Mouse (Mus musculus) kidney, postnatal 25 days (tissue): ENCODE results near the gene Hyal3.

Experiments used
- DNase-seq, 2 experiments: peaks; one replicate each; pipeline ENCODE4 v3.0.0; 2021; ENCODE audit warnings: mixed read lengths in 2 of 2

Hyal3 gene

DNA sequence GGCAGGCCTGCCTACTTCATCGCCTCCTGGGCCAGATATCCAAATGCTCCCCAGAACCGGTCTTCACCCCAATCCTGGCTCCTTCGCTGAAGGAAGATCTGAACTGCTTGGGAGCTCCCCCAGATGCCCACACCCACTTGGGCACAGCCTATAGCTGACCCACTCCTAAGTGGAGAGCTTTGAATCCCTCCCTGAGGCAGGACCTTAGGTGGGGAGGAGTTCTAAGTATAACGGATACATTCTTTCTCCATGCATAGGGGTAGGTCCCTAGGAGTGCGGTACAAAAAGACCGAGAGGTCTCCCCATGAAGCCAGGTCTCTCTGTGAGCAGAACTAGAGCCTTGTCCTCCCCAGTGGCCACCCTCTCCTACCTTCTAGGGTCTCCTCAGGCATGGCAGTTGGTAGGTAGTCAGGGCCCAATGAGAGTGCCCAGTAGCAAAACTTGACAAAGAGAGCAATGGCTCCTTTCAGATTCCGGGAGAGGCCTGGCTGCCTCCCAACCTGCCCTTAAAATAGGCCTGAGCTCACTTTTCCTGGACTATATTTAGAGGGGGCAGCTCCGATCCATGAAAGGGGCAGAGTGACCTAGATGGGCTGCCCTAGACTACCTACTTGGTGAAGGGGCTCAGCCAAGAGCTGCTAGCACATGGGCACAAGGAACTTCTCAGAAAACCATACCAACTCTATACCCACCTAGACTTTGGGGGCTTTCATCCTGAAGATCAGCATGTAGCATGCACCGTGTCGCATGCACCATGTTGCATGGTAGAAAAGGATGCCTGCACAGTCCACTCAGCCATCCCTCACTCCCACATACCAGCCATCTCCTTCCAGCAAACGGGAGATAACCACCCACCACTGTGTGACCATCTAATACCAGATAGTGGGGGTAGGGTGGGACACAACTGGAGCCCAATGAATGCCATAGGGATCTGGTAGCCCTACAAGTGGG, 16.3 kb downstream of the Hyal3 start:
- DNase-seq, result peak; percentile 48 to 58

DNA sequence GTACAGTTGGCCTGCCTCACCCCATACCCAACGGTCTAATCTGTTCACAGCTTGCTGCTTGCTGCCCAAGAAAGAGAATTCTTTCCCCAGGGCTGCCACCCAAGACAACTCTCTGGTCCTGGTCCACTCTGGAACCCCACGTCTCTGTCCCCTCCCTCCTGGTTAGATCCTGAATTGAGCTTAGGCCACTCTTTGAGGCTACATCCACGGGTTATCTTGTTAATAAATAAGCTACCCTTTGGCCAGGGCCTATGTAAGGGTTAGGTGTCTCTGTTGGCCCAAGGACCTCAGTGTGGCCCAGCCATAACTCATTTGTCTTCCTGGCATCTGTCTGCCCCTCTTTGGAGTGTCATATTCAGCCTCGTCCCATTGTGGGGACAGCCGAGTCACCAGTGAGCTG, 17.8 kb downstream of the Hyal3 start:
- peak; percentile 40 to 76 for DNase-seq

GRCm38 (mm10) chr9:107599433-107599832, 18.8 kb downstream of the Hyal3 start:
- peak in 1 of 2 experiments; percentile 66 for DNase-seq

DNA sequence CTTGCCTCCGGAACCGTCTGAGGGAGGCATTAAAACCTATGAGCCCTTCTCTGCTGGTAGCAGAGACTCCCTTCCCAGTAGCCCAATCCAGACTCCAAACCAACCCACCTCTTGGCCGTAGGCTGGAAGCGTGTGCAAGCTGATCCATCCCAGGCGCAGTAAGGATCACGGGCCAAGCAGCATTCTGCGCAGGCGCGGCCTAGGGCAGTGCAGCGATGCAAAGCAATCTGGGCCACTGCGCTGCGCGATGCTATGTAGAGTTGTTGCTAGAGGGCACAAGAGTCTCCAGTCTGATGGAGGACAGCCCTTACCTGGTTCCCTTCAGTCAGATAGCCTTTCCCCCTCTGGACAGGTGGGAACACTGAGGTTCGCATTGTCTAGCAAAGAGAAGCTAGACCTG, 19.2 kb downstream of the Hyal3 start:
- peak; percentile 49 to 66 for DNase-seq

- peak; percentile 52 to 80 for DNase-seq
These were observed 20.1 kb downstream of the Hyal3 start for GRCm38 (mm10) chr9:107600745-107601144.

DNA sequence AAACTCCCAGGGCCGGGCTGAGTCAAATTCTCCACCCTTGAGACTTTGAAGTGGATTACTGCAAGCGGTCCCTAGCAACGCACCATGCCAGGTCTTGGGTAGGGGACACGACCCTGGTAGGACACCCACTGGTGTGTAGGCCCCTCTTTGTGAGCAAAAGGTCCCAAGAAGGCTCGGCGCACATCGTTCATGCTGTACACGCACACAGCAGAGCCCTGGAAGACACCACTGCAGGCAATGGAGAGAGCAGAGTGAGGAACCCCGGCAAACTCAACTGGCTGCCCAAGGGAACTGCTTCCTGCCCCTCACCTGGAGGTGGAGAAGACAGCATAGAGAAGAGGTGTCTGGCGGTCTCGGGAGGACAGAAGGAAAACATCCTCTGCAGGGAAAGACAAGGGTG, 20.7 kb downstream of the Hyal3 start:
- no peak for DNase-seq

- DNase-seq, result peak; percentile 90 to 96
These were observed 21.5 kb downstream of the Hyal3 start for GRCm38 (mm10) chr9:107602068-107602648.

GRCm38 (mm10) chr9:107603251-107603650, 22.6 kb downstream of the Hyal3 start:
- no peak for DNase-seq

DNA sequence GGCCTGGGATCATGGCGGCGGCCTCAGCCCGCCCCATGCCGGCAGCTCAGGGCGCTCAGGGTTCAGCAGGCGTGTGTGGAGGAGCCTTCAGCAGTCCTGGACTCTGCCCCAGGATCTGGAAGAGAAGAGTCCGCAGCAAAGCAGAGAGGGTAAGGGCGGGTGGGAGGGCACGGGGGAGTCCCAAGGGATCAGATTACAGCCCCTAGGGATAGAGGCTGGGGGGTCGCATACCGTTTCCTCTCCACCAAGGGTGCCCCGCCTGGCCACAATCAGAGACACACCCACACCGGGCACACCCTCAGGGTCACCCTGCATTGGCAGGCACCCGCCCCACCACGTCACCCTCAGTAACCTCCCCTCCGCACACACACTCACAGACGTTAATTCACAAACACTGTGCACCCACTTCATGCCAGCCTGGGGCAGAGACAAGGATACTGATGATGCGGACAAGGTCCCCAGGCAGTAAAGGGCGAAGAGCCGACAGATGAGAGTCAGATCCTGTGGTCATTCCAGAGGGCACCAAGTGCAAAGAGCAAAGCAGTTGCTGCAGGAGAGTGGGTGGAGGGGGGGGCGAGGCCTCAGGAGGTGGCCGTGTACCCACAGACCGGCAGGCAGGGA, 24.5 kb downstream of the Hyal3 start:
- DNase-seq, result peak; percentile 63 to 90

- DNase-seq, result peak; percentile 68 to 88
These were observed 26.0 kb downstream of the Hyal3 start for GRCm38 (mm10) chr9:107606591-107606990.

- DNase-seq, result peak in 1 of 2 experiments; percentile 71
These were observed 26.4 kb downstream of the Hyal3 start for GRCm38 (mm10) chr9:107607036-107607435.

GRCm38 (mm10) chr9:107607653-107608245, 27.1 kb downstream of the Hyal3 start:
- DNase-seq, result peak; percentile 45 to 69

GRCm38 (mm10) chr9:107608741-107609432, 28.3 kb downstream of the Hyal3 start, which contains the start of gene Sema3b:
Sema3b (minus strand) TSS chr9:107609229.
- peak; percentile 61 to 86 for DNase-seq

DNA sequence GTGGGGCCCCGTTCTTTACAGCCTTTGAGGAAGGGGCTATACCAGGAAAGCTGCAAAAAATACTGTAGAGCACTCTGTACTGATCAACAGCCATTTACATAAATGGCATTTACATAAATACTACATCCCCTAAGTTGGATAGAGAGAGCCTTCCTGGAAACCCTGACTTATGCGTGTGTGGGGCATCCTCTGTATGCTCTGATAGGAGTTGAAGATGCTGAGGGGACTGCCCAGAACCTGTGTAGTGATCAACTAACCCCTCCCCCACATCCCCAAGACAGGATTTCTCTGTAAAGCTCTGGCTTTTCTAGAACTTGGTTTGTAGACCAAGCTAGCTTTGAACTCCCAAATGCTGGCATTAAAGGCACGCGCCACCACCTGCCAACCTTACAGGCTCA, 28.8 kb downstream of the Hyal3 start:
- DNase-seq, result no peak

DNA sequence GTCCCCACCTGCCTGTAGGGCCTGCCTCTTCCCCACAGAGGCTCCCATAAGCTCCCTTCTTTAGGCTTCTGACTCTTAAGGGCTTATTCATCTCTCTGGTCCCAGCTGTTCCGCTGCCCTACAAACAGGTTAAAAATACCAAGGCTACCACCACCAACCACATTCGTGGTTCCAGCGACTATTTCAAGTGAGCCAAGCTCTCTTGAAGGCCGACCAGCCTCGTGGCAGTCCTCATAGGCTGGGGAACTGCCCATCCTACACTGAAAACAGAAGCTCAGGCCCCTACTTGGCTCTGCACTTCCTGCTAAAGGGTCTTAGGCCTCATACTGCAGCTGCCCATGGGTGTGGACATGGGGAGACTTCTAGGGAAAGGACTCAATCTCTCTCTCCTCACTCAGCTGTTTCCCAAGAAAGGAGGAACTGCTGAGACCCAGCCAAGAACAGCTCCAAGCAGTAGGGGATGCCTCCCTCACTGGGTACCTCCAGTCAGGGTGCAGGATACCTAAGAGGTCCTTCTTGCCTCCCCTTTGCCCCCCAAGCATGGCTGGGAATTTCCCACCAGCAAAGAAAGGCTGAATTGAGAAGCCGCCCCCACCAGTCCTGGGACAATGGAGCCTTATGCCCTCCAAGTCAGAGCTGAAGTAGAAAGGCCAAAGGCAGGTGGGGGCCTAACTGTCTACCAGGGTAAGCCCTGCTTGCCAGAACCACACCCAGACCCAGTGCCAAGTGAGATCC, 31.0 kb downstream of the Hyal3 start:
- DNase-seq, result no peak

DNA sequence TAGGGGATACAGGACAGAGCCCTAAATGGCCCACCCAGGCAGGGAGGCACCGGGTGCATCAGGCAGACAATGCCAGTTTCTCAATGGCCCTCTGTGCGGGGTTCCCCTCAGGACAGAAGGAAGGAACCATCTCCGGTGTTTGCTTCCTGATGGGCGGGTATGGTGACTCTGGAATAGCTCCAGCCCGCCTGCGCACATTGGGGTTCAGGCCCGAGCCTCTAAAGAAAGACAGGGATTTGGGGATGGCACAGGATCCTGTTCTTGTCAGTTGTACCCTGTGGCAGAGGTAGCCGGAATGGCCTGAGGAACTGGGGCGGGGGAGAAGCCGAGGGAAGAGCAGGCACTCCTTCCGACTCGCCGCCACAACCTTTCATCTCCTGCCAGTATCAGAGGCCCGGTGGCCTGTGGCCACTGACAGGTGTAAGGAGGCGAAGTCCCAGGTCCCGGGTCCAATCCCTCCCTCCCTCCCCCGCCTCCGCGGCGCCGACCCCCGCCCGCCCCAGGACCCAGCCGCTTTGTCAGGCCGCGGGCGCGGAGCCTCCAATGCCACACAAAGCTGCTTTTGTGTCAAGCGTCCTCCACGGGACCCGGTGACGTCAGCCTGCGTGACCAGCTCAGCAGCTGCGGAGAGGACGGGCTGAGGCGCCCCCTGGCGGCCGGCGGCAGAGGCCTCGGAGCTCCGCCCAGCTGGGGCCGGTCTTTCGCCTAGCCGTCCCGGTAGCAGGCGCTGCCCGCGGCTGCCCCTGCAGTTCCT, 31.8 kb downstream of the Hyal3 start:
- peak; percentile 99 for DNase-seq

- DNase-seq, result no peak
These were observed 32.4 kb downstream of the Hyal3 start for GRCm38 (mm10) chr9:107612945-107613569.

- DNase-seq, result no peak
These were observed 34.4 kb downstream of the Hyal3 start for GRCm38 (mm10) chr9:107615035-107615434.

- DNase-seq, result no peak
These were observed 36.8 kb downstream of the Hyal3 start for GRCm38 (mm10) chr9:107617461-107617860.

GRCm38 (mm10) chr9:107618098-107618497, 37.5 kb downstream of the Hyal3 start:
- no peak for DNase-seq
